Mouse (Mus musculus) megakaryocyte-erythroid progenitor cell, adult 5-6 weeks (primary cell): Measurements from ENCODE around the gene Tnfrsf12a. TPM values are rescaled to one million over a fixed set of nuclear protein-coding genes. Genes with fewer than 3 reads are reported as not detected.

ENCODE experiments used
- ATAC-seq: replicated peaks from 2 replicates; pipeline ENCODE4 v1.8.0; 2016; ENCODE audit warnings: mild to moderate bottlenecking, inconsistent platforms; ENCODE audit not compliant: severe bottlenecking, poor library complexity, low FRiP score, low TSS enrichment
- total RNA-seq, 2 experiments: library from RNA; stranded (forward) in 1 of 2; stranded (reverse) in 1 of 2; fragments of 200-1000, 215-1000 nt in 1 of 2; fragments of >200 nt in 1 of 2; fragmentation: Nextera tagmentation in 1 of 2; gene quantifications; 2 replicates each; pipeline ENCODE4 v1.2.3; 2014 to 2017

Tnfrsf12a gene
- total RNA-seq (2014; fragmentation: Nextera tagmentation) = 0.94 and 4.5 TPM in 2 replicates
- total RNA-seq (2017) = 10.7 and 15.6 TPM in 2 replicates

DNA sequence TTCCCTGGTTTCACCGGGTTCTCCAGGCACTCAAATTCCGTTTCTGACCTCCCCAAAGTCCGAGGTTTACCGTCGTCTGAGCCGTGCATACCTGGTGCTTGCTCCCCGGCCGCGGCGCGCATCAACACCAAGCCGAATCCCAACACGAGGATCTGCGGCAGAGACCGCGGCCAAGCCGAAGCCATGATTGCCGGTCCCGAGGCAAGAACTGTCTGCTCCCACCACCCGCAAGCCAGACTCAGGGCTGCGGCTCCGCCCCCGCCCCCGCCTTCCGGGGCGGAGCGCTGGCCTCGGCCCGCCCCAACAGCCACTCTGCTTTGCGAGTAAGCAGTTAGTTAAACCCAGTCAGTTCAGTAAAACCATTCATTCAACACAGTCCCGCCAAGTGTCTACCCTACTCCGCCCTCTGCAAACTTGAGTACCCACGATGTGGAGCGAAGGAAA, at the start of gene Tnfrsf12a:
TSS of gene Tnfrsf12a (minus strand) at position 233 of the 444 bp plus-strand sequence.
- peak; percentile 64 for ATAC-seq

DNA sequence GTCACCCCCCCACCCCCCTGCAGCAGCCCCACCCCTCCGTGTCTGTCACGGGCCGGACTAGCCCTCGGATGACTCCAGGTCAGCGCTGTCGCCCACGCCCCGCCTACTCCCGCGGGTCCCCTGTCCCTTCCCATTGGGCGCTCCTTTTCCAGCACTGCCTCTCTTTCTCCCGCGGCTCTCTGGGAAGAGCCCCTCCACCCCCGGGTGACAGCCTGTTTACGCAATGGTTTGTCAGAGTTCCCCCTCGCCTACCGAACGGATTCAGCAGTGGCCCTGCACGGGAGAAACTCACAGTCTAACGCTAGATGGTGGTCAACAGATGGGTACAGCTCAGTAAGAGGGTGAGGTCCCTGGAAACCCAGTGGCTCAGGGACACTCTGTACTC, 49.5 kb upstream of the Tnfrsf12a start:
- ATAC-seq = peak; percentile 68

DNA sequence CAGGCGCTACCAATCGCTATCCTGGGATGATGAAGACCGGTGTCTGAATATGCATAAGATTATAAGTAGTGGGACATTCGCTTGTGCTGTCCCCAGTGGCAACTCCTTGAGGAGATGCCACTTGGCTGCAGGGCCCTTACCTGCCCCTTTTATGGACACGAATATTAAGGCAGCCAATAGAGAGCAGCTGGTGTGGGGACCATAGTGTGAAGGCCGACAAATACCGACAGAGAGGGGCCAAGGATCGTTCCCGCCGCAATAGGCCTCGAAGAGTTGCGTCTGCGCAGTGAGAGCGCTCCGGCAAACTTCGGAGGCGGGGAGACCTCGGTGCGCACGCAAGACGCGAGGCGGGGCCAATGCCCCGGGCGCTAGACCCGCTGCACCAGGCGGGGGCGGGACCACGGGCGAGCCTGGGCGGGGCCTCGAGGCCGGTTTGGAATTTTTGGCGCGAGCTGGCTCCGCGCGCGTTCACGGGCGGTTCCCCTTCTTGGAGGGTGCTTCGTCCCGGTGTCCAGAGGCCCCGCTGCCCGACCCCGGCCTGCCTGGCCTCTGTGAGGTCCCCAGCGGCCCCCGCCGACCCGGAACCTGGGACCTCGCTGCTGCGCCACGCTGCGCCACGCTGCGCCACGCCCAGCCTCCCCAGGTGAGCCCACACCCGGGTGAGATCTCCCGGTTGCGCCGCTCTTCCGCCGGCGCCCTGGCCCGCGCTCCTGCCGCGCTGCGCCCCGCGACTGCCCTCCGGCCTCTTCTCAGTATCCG, 48.9 kb upstream of the Tnfrsf12a start, which contains the start of gene Pkmyt1:
TSS of gene Pkmyt1 (plus strand) at position 338 of the 759 bp plus-strand sequence.
- ATAC-seq = peak; percentile 89

DNA sequence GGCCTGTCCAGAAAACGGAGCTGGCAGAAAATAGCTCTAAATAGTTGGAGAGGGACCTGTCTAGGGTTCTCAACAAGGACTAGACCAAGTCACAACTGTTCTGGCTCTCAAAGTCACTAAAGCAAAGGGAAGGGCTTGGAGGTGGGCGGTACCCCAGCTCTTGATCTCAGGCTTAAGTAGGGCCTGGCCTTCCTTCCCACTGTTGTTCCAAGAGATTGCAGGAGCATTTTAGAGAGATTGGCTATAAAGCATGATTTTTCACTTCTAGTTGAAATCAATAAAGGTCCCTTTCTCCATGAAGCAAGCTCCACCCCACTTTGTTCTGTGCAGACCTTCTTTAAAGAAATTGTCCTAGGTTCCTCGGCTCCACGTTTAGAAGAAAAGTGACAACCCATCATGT, 48.2 kb upstream of the Tnfrsf12a start:
- peak; percentile 7; the same call in 1 of the 2 replicates for ATAC-seq

DNA sequence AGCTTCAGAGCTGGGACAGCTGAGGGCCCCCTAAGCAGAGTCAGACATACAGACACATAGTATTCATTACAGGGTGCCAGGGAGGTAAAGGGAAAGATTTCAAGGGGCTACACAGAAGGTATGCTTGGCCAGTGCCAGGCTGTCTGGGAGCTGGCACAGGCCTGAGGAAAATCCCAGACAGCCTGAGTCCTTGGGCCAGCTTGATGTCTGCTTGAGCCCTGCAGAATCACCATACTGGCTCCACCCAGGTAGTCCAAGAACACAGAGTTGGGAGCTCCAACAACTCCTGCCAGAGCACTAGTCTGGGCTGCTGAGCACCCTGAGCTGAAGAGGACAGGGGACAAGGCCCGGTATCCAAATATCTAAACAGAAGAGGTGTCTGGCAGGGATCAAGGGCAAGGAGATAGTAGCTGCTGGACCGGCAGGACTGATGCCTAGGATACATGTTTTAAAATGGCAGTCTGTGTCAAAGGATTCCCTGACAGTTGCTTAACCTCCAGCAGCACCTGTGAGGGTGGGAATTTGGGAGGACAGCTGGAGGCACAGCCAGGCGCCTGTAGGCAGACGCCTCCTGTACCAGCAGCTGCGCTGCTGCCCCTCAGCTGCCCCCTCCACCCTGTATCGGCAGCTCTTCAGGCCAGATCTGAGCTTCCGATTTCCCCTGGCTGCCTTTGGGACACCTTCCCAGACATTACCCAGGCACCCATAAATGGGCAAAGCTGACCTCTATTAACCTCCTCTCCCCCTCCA, 45.3 kb upstream of the Tnfrsf12a start, which contains the start of gene 1520401A03Rik:
TSS of gene 1520401A03Rik (minus strand) at position 408 of the 750 bp plus-strand sequence.
- no peak for ATAC-seq

DNA sequence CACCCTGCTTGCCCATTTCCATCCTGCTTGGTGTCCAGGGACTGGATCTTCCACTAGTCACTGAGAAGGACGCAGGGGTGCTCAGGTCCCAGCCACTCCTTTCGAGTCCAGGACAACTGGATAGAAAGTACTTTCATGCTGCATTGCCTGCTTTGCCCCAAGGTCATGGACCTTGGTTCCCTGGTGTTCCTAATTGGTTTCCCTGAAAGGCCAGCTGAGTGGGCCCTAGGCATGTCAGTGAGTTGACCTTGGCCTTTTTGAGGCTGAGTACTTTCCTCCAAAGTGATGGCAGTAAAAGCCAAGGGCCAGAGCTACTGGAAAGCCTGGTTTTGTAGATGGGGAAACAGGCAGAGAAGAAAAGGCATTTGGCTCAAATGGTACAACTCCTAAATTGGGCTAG, 44.6 kb upstream of the Tnfrsf12a start:
- ATAC-seq = no peak

DNA sequence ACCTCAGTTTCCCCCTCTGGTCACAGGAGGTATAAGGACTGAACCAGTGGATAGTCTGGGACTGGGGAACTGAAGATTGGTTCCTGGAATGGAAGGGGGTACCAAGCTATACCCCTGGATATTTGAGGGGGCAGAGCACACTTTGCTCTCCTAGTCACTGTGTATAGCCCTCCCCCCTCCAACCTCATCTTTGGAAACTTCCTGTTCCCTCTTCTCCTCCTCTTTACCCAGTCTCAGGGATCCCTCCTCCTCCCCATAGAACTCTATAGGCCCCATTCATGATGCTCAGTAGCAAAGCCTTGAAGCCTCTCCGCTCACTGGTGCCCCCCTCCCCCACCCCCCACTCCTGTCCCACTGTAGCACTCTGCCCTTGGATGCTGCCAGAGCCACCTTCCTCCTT, 42.2 kb upstream of the Tnfrsf12a start:
- ATAC-seq = no peak

DNA sequence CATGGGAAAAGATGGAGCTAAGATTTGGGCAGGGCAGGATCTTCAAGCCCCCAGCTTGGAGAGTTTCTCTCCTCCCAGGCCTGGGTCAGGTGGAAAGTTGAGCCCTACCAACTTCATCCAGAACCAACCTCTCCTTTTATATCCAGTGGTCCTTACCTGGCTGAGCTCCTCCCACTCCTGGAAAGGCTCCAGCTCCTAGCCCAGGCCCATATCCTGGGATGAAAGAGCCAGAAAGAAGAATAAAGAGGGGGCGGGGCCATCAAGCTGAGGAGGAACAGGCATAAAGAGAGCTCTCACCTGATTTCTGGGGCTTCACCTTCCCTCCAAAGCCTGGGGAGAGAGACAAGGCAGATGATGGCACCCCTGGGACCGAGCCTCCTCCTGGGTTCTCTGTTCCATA, 39.7 kb upstream of the Tnfrsf12a start:
- ATAC-seq = no peak

DNA sequence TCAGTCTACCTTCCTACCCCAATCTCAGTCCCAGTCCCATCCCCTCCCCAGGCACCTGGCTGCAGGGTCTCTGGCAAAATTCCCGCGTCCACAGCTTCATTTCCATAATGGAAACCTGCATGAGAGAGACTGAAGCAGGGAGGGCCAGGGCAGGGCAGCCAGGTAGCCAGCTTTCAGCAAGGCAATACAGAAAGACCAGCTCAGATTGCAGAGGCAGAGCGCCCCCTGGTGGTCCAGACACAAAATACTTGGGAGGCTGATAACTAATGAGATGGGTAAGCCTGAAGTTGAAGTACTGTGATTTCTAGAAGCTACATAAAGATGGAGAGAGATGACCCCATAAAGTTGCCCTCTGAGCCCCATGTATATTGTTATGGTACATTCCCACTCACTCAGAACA, 28.9 kb upstream of the Tnfrsf12a start:
- ATAC-seq = peak; percentile 75

DNA sequence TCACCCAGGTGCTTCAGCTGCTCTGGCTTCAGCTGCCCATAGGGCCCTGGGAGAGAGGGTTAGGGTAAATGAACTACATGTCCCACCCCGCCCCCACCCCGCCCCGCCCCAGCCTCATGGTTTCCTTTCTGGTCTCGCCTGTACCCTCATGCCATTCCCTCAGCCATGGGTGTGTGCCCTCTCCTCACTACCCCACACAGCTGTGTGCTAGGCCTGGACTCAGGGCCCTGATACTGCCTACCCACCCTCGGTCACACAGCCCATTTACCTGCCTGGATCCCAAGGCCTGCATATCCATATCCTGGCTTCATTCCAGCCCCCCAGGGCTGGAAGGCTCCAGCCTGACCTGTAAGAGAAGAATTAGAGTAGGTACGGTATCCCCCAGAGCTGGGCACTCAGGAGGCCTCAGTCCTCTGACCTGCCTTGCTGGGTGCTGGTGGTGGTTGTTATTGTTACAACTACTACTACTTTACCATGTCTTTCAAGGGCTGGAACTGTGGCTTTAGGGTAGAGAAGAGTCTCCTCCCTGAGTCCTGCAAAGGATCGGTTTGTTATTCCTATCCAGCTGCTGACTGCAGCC, 28.3 kb upstream of the Tnfrsf12a start:
- ATAC-seq = no peak

DNA sequence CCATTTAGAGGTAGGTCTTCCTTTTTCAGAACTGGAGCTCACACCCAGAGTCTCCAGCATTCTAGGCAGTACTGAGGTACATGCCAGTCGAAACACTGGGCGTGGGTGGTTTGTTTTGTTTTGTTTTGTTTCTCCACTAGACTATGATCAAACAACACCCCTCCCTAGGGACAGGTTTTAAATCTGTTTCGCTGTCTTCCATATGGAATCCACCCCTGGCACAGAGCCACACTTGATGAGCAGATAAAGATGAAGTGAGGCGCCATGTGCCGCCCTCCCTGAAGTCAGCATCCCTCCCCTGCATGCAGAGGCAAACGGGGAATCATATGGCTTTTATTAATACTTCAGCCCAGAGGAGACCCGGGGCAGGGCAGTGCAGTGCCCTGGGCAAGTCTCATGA, 27.5 kb upstream of the Tnfrsf12a start:
- no peak for ATAC-seq

DNA sequence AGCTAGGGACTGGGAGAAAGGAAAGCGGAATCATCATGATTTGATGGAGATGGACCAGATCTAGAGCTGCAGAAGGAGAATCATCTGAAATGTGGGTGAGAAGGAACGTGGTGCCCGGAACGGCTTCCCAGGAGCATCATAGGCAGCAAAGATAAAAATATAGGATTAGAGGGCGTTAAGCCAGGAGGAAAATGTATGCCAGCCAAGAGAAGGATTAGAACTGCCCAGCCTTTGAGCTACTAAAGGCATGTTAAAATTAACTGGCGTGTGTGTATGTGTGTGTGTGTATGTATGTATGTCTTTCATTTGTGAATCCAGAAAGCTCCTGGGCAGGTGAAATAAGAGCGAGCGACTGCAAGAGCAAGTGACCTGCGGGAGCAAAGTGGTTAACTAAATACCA, 26.0 kb upstream of the Tnfrsf12a start:
- no peak for ATAC-seq

DNA sequence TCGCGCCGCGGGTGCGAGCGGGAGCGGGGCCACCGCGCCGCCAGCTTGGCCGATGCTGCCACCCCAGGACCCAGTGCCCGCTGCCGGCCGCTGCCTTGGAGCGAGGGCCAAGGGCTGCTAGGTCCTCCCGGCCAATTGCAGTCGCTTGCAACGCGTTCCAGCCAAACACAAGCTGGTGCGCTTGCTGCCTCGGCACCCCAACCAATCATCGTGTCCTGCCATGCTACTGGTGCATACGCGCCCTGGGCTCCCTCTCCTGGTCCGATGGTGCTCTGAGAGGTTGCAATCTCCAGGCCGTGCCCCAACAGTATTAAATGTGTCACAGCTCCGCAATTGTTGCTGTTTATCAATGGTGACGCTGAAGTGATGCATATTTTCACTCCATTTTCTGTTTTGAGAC, 22.8 kb upstream of the Tnfrsf12a start:
- peak; percentile 100 for ATAC-seq

DNA sequence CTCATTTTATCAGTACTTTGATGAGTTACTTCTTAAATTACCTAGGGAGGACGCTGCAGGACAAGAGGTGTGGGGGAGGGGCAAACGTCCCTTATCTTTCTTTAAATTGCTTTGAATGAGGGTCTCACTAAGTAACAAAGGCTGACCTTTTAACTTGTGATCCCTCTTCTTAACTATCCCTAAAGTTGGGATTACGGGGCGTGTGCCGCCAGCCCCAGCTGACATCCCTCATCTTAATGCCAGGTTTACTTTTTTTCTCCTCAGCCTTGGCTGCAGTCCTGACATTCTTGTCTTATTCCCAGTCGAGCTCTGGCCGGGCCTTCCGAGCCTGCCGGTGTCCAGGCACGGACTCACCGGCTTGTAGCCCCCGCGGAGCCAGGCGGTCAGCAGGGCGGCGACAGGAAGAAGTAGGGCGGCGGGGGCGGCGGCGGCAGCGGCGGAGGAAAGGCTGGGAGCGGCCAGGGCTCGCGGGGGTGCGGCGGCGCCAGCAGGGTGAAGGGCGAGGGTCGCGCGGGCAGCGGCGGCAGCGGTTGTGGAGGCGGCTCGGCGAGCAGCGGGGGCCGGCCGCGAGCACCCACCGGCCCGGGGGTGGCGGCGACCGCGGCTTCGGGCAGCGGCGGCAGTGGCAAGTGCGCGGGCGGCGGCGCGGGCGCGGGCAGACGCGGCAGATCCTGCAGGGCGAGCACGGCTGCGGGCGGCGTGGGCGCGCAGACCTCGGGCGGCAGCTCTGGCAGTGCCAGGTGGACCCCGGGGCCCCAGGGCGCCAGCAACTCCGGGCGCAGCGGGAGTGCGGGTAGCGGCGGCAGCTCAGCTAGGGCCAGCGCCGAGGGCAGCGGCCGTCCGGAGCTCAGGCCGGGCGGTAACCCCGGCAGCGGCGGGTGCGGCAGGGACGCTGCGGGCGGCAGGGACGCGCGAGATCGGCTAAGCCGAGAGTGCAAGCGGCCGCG, 22.1 kb upstream of the Tnfrsf12a start:
- ATAC-seq = no peak

DNA sequence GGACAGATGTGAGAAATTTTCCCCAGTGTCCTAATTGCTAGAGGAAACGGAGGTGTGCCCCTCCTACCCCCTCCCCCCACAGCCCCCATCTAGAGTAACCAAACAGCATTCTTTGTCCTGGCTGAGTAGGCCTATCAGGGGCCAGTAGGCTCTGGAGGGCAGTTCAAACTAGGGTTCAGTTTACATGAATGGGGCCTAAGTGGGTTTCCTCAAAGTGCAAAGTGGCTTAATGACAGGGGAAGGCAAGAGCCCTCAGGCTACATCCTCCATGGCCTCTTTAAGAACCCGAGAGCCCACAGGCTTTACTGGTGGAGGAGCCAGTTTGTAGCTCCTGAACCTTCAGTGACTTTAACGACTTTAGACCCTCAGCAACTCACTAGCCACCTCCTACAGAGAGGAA, 18.5 kb upstream of the Tnfrsf12a start:
- ATAC-seq = no peak

DNA sequence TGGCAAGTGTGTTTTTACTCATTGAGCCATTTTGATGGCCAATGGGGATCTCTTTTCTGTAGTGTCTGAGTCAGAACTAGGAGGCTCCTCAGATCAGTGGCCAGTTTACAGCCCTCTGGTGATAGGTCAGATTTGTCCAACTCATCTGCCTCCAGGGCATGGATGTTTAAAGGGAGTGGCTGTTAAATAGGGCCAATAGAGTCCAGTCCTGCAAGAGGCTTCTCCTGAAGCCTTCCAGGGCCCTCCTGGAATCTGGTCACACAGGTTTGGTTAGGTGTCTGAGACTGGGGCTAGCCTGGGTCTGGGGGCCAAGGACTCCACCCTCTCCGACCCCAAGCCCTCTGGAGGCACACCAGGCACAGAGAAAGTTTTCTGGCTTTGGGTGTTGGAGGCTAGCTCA, 17.2 kb upstream of the Tnfrsf12a start:
- ATAC-seq = no peak

DNA sequence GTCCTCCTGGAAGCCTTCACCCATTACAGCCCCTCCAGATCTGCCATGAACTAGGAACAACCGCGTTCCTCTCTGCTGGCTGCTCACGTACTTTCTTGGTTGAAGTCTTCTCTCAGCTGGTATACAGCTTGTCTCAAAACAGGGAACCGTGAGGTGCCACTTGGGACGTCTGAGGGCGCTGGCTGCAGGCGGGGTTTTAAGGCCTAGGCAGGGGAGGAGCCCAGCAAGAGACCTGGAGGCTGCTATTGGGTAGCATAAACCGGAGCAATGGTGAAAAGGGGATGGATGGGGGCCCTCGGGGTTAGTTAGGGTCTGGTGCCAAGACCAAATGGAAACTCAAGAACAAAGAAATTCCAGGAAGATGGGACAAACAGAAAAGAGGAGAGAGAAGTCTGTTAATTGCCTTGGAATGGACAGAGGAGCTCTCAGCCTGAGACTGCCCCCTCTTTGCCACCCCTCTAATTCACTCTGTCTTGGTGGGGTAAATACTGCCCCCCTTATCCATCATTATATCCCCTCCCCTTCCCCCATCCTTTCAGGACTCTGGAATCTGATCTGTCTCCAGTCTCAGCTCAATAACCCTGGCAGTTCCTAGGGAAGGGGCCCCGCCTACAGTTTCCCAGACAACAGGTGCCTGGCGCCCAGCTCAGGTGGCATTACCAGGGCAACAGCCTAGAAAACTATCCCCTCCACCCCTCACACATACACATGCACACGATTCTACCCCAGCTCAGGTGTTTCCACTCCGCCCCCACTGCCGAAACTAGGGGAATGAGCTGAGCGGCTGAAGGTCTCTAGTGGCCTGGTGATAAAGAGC, 6.8 kb upstream of the Tnfrsf12a start, which contains the start of gene Cldn9:
TSS of gene Cldn9 (minus strand) at position 171 of the 817 bp plus-strand sequence.
- no peak for ATAC-seq

DNA sequence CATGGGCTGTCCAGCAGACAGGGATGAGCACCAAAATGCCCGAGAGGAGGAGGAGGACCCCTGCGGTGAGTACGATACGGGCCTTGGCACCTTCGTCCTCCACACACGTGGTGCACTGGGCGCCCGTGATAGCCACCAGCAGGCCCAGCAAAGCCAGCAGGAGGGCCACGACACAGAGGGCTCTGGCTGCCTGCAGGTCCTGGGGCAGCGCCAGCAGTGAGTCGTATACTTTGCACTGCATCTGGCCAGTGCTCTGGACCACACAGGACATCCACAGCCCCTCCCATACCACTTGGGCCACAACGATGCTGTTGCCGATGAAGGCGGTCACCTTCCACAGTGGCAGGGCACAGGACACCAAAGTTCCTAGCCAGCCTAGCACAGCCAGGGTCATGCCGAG, 6.0 kb upstream of the Tnfrsf12a start:
- no peak for ATAC-seq
